Mouse (Mus musculus): Measurements from ENCODE around the gene Gpd1l. TPM values are rescaled to one million over a fixed set of nuclear protein-coding genes. Genes with fewer than 3 reads are reported as not detected.
A peak's percentile ranks its signal among the peaks of the same experiment; 100 is the strongest.

Gpd1l gene
- polyA plus RNA-seq, 1 experiment from 2014 or later = 15.2 TPM

DNA sequence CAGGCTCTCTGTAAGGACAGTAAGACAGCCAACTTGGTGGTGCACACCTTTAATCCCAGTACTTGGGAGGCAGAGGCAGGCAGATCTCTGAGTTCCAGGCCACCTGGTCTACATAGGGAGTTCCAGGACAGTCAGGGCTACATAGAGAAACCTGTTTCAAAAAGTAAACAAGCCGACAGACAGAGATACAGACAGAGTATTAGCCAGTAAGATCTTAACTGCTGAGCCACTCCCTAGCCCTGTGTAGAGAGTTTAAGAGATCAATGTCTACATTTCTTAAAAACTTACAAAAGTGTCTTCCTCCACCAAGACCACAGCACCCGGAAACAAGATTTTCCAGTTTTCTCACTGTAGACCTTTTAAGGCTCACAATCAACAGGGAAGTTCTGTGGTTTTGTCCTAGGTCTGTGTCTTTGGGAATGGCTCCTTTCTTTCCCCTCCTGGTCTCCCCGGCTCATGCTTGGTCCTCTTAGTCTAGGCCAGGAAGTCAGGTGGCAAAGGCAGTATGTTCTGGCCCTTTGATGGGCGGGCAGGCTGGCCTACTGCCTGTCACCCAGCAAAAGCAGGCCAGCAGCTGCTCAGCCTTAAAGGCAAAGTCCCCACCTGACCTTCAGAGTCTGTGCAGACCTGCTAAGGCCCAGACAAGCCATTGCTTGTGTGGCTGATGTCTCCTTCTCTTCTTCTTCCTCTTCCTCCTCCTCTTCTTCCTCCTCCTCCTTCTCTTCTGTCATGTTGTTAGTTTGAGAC is 26.4 kb upstream of the Gpd1l start:
- Histone ChIP-seq H3K27me3 (ENCODE audit: control insufficient read depth, insufficient read depth, low read length) (no peaks in the 10 kb centered on the region), H3K4me1 (ENCODE audit: control insufficient read depth, insufficient read depth, low read length) (no peaks in the 10 kb centered on the region), H3K4me2 (replicated peaks; ENCODE audit: low read depth, low read length) (no peak overlapping the region), H3K9me3 (ENCODE audit: control insufficient read depth, low read length) (0 out of 2 replicates have a peak, but pooled peaks cover 2% of the 10 kb centered on the region), H3K27ac (ENCODE audit: low read depth, low read length) (no peak overlapping the region), H3K9ac (ENCODE audit: low read depth, low read length) (no peak overlapping the region), H3K36me3 (ENCODE audit: control insufficient read depth, insufficient read depth, low read length) (no peaks in the 10 kb centered on the region), H3K4me3 (ENCODE audit: low read length) (no peak overlapping the region)
- 66% methylated on average over 4 of the region's 4 CpGs for WGBS
- no peak for ATAC-seq (ENCODE audit: low FRiP score, low TSS enrichment)

DNA sequence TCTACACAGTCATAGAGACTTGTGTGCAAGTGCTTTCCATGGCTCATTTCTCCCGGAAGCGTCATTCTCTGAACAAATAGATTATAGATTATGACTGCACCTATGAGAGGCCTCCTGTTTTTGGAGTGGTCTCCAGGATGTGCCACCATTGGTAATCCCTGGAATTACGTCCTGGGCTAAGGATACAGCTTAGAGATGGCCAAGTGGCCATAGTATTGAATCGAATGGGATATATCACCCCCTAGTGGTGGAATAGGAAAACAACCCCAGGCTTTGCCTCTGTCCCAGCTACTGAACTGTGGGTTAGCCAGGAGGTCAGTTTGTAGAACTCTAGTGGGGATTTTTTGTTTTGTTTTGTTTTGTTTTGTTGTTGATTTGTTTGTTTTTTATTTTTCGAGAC is 23.2 kb upstream of the Gpd1l start:
- Histone ChIP-seq H3K9ac (ENCODE audit: low read depth, low read length) (no peak overlapping the region), H3K9me3 (ENCODE audit: control insufficient read depth, low read length) (peaks cover 2% of the 10 kb centered on the region; the same call in 1 of the 2 replicates), H3K36me3 (ENCODE audit: control insufficient read depth, insufficient read depth, low read length) (no peaks in the 10 kb centered on the region), H3K27ac (ENCODE audit: low read depth, low read length) (no peak overlapping the region), H3K4me3 (ENCODE audit: low read length) (no peak overlapping the region), H3K4me2 (replicated peaks; ENCODE audit: low read depth, low read length) (no peak overlapping the region), H3K4me1 (ENCODE audit: control insufficient read depth, insufficient read depth, low read length) (no peaks in the 10 kb centered on the region), H3K27me3 (ENCODE audit: control insufficient read depth, insufficient read depth, low read length) (no peaks in the 10 kb centered on the region)
- ATAC-seq (ENCODE audit: low FRiP score, low TSS enrichment) = peak; percentile 79
- 41% methylated on average over 5 of the region's 5 CpGs for WGBS

DNA sequence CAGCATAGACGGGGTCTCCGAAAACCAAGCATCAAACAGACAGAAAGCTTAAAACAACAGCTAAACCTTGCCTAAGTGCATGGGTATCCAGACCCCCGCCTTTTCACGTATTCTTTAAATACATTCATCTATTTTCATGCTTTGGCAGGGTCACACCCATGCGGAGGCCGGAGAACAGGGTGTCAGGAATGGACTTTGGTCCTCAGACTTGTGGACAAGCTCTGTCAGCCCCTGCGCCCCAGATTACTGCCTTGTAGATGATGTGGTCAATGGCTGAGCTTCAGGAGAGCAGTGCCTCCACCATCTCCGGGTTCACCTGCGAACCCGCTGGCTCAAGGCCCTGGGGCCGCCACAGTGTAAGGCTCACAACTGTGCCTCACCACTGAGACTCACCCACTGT is 21.6 kb upstream of the Gpd1l start:
- Histone ChIP-seq H3K4me3 (ENCODE audit: low read length) (no peak overlapping the region), H3K4me2 (replicated peaks; ENCODE audit: low read depth, low read length) (no peak overlapping the region), H3K27ac (ENCODE audit: low read depth, low read length) (no peak overlapping the region), H3K4me1 (ENCODE audit: control insufficient read depth, insufficient read depth, low read length) (0 out of 2 replicates have a peak, but pooled peaks cover 1% of the 10 kb centered on the region), H3K27me3 (ENCODE audit: control insufficient read depth, insufficient read depth, low read length) (no peaks in the 10 kb centered on the region), H3K9me3 (ENCODE audit: control insufficient read depth, low read length) (no peaks in the 10 kb centered on the region; the same call in 1 of the 2 replicates), H3K9ac (ENCODE audit: low read depth, low read length) (no peak overlapping the region), H3K36me3 (ENCODE audit: control insufficient read depth, insufficient read depth, low read length) (no peaks in the 10 kb centered on the region)
- WGBS = 93% methylated on average over 11 of the region's 11 CpGs
- no peak for ATAC-seq (ENCODE audit: low FRiP score, low TSS enrichment)

DNA sequence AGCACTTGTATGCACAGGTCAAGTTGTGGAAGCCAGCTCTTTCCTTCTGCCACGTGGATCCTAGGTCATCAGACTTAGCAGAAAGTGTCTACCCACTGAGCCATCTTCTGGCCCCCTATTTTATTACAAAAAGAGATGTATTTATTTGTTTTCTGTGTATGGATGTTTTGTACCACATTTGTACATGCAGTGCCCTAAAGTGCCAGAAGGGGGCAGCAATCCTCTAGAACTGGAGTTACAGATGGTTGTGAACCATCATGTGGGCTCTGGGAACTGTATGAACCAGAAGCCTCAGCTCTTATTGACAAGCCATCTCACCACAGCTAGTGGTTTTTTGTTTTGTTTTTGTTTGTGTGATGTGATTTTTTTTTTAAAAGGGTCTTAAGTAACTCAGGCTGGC is 19.1 kb upstream of the Gpd1l start:
- Histone ChIP-seq H3K4me1 (ENCODE audit: control insufficient read depth, insufficient read depth, low read length) (peaks cover 11% of the 10 kb centered on the region; the same call in 1 of the 2 replicates), H3K27ac (ENCODE audit: low read depth, low read length) (no peak overlapping the region), H3K9ac (ENCODE audit: low read depth, low read length) (no peak overlapping the region), H3K36me3 (ENCODE audit: control insufficient read depth, insufficient read depth, low read length) (no peaks in the 10 kb centered on the region), H3K4me3 (ENCODE audit: low read length) (no peak overlapping the region), H3K9me3 (ENCODE audit: control insufficient read depth, low read length) (no peaks in the 10 kb centered on the region; the same call in 1 of the 2 replicates), H3K27me3 (ENCODE audit: control insufficient read depth, insufficient read depth, low read length) (no peaks in the 10 kb centered on the region), H3K4me2 (replicated peaks; ENCODE audit: low read depth, low read length) (no peak overlapping the region)
- no peak for ATAC-seq (ENCODE audit: low FRiP score, low TSS enrichment)
- 48% methylated on average over 1 of the region's 1 CpGs for WGBS

DNA sequence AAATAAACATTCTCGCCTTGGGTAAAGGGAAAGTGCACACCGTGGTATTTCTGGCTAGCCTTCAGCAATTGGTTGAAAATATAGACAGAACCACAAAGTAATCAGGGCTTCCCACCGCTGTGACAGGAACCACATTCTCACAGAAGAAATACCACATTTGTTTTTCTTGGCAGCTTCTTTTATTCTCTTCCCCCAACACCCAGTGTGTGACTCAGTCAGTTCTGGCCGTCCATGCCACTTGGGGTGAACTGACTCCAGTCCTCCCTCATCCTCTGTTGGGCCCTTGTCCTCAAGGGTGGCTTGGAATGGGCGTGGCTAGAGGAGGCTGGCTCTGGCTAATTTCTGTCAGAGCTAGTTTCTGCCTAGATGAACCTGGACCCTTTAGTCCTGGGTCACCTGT is 14.6 kb upstream of the Gpd1l start:
- Histone ChIP-seq H3K36me3 (ENCODE audit: control insufficient read depth, insufficient read depth, low read length) (no peaks in the 10 kb centered on the region), H3K9me3 (ENCODE audit: control insufficient read depth, low read length) (no peaks in the 10 kb centered on the region; the same call in 1 of the 2 replicates), H3K9ac (ENCODE audit: low read depth, low read length) (no peak overlapping the region), H3K27me3 (ENCODE audit: control insufficient read depth, insufficient read depth, low read length) (no peaks in the 10 kb centered on the region), H3K4me2 (replicated peaks; ENCODE audit: low read depth, low read length) (no peak overlapping the region), H3K4me1 (ENCODE audit: control insufficient read depth, insufficient read depth, low read length) (peaks cover 11% of the 10 kb centered on the region; the same call in 1 of the 2 replicates), H3K4me3 (ENCODE audit: low read length) (no peak overlapping the region), H3K27ac (ENCODE audit: low read depth, low read length) (peak overlapping the region; percentile 17; the same call in 1 of the 2 replicates)
- 55% methylated on average over 5 of the region's 5 CpGs for WGBS
- no peak for ATAC-seq (ENCODE audit: low FRiP score, low TSS enrichment)

DNA sequence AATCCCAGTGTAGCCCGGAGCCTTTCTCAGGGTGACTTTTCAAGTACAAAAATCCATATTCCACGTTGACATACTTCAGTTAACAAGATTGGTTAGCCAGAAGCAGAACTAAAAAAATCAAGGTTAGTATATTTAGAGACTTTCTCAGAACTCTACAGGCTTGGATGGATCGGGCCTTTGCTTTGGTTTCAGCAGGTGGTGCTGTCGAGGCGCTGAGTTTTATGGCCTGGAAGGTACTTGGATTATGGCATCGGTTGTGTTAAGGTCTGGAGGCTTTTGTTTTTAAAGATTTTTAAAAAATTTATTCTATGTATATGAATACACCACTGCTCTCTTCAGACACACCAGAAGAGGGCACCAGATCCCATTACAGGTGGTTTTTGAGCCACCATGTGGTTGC is 11.8 kb upstream of the Gpd1l start:
- H3K27me3 ChIP-seq (ENCODE audit: control insufficient read depth, insufficient read depth, low read length) = no peaks in the 10 kb centered on the region

DNA sequence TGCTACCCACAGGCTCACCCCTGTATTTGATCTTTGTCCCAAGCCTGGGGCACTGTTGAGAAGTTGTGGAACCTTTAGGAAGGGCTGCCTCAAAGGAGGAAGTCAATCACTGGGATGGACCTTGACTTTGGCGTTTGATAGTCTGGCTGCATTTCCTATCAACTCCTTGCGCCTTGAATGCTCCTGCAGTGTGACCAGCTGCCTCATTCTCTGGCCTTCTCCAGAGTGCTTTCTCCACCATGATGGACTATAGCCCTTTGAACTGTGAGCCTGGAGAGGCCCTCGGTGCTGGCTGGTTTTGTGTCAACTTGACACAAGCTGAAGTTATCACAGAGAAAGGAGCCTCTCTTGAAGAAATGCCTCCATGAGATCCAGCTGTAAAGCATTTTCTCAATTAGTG is 10.9 kb upstream of the Gpd1l start:
- Histone ChIP-seq H3K4me2 (replicated peaks; ENCODE audit: low read depth, low read length) (no peak overlapping the region), H3K4me1 (ENCODE audit: control insufficient read depth, insufficient read depth, low read length) (peaks cover 6% of the 10 kb centered on the region; the same call in 1 of the 2 replicates), H3K27me3 (ENCODE audit: control insufficient read depth, insufficient read depth, low read length) (no peaks in the 10 kb centered on the region), H3K36me3 (ENCODE audit: control insufficient read depth, insufficient read depth, low read length) (no peaks in the 10 kb centered on the region), H3K9me3 (ENCODE audit: control insufficient read depth, low read length) (no peaks in the 10 kb centered on the region), H3K4me3 (ENCODE audit: low read length) (no peak overlapping the region), H3K9ac (ENCODE audit: low read depth, low read length) (no peak overlapping the region), H3K27ac (ENCODE audit: low read depth, low read length) (no peak overlapping the region)
- no peak for ATAC-seq (ENCODE audit: low FRiP score, low TSS enrichment)
- WGBS = 91% methylated on average over 3 of the region's 3 CpGs

More for the DNA sequence above, 11.8 kb upstream of the Gpd1l start:
- Histone ChIP-seq H3K9me3 (ENCODE audit: control insufficient read depth, low read length) (no peaks in the 10 kb centered on the region), H3K4me2 (replicated peaks; ENCODE audit: low read depth, low read length) (no peak overlapping the region), H3K4me3 (ENCODE audit: low read length) (no peak overlapping the region), H3K27ac (ENCODE audit: low read depth, low read length) (no peak overlapping the region), H3K36me3 (ENCODE audit: control insufficient read depth, insufficient read depth, low read length) (no peaks in the 10 kb centered on the region), H3K9ac (ENCODE audit: low read depth, low read length) (no peak overlapping the region), H3K4me1 (ENCODE audit: control insufficient read depth, insufficient read depth, low read length) (peaks cover 11% of the 10 kb centered on the region; the same call in 1 of the 2 replicates)
- no peak for ATAC-seq (ENCODE audit: low FRiP score, low TSS enrichment)
- 87% methylated on average over 6 of the region's 6 CpGs for WGBS

DNA sequence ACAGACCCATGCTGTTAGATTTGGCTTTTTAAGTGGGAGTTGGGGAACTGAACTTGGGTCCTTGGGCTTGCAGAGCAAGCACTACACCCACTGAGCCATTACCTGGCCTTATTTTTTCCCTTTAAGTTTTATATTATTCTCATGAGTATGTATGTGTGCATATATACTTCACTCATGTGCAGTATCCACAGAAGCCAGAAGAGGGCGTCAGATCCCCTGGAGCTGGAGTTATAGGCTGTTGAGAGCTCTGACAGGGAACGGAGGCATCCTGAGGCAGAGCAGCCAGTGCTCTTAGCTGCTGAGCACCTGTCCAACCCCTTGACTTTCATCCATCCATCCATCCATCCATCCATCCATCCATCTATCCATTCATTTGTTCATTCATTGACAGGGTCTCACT is 2.9 kb upstream of the Gpd1l start:
- WGBS = 76% methylated on average over 2 of the region's 2 CpGs
- H3K36me3 ChIP-seq (ENCODE audit: control insufficient read depth, insufficient read depth, low read length) = no peaks in the 10 kb centered on the region

DNA sequence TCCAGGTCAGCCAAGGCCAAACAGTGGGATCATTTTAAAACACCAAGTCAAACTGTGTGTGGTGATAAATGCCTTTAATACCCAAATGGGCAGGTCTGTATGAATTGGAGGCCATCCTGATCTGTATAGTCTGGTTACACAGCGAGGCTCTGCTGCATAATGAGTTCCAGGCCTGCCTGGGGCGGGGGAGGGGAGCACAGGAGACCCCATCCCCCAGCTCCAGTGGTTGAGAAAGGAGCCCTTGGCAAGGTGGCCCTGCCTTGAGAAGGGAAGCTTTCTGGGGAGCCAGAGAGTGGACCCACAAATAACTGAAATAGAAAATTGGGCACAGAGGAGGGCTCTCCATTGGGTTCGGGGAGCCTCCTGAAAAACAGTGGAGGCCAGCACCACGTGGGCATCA is 1.5 kb upstream of the Gpd1l start:
- no peaks in the 10 kb centered on the region for H3K36me3 ChIP-seq (ENCODE audit: control insufficient read depth, insufficient read depth, low read length)
- no peak overlapping the region for H3K4me2 ChIP-seq (replicated peaks; ENCODE audit: low read depth, low read length)
- no peaks in the 10 kb centered on the region for H3K27me3 ChIP-seq (ENCODE audit: control insufficient read depth, insufficient read depth, low read length)
- no peaks in the 10 kb centered on the region for H3K9me3 ChIP-seq (ENCODE audit: control insufficient read depth, low read length)
- WGBS = 87% methylated on average over 4 of the region's 4 CpGs
- H3K9ac ChIP-seq (ENCODE audit: low read depth, low read length) = no peak overlapping the region
- H3K4me1 ChIP-seq (ENCODE audit: control insufficient read depth, insufficient read depth, low read length) = peaks cover 4% of the 10 kb centered on the region
- no peak overlapping the region for H3K27ac ChIP-seq (ENCODE audit: low read depth, low read length)
- H3K4me3 ChIP-seq (ENCODE audit: low read length) = no peak overlapping the region
- no peak for ATAC-seq (ENCODE audit: low FRiP score, low TSS enrichment)

More for the DNA sequence above, 2.9 kb upstream of the Gpd1l start:
- ATAC-seq (ENCODE audit: low FRiP score, low TSS enrichment) = no peak
- no peak overlapping the region for H3K27ac ChIP-seq (ENCODE audit: low read depth, low read length)
- peaks cover 4% of the 10 kb centered on the region for H3K4me1 ChIP-seq (ENCODE audit: control insufficient read depth, insufficient read depth, low read length)
- H3K9ac ChIP-seq (ENCODE audit: low read depth, low read length) = no peak overlapping the region
- H3K9me3 ChIP-seq (ENCODE audit: control insufficient read depth, low read length) = no peaks in the 10 kb centered on the region
- no peak overlapping the region for H3K4me2 ChIP-seq (replicated peaks; ENCODE audit: low read depth, low read length)
- H3K27me3 ChIP-seq (ENCODE audit: control insufficient read depth, insufficient read depth, low read length) = no peaks in the 10 kb centered on the region
- H3K4me3 ChIP-seq (ENCODE audit: low read length) = no peak overlapping the region

All from kidney, embryonic 14.5 days (tissue).